Mouse (Mus musculus) lung, postnatal 0 days (tissue): ENCODE measurements at regions not wholly inside any gene's neighbourhood (a gene's known extent, or its start where the extent isn't known, plus 50 kb on each side); places are given as distances from the start of the nearest gene placed in this dataset.

Experiments used
- CTCF ChIP-seq: IDR thresholded peaks from 2 replicates; pipeline ENCODE4 v1.5.1; 2016; ENCODE audit warnings: antibody characterized with exemption, mild to moderate bottlenecking
- EP300 ChIP-seq: IDR thresholded peaks from 2 replicates; pipeline ENCODE4 v1.6.1; 2016; ENCODE audit warnings: antibody characterized with exemption, mild to moderate bottlenecking, control low read depth

DNA sequence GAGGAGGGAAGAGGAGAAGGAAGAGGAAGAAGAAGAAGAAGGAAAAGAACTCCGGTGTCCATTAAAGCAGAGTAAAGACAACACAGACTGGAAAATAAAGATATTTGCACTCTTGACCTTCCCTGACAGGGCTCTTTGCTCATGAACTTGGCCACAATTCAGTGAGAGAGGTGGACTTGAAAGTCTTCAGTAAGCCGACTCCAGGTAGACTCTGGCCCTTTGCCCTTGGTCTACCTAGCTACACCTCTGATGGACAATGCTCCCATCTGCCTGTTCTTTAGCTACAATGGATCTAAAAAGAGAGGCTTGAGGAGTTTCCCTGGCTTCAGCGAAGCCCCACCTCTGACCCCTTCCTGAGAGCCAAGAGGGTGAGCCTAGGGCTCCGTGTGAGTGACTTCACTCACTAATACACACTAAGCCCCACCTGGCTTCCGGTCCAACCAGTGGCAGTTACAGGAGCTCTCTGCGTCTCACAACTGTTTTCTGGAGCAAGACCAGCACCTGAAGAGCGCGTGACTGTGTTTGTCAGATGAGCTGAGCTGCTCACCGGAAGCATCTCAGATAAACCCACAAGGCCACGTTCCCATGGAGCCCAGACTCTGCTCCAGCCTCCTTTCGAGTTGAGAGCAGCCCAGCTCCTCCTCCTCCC, 132.4 kb downstream of the Inhbb start:
- TF ChIP-seq EP300: no peak
- TF ChIP-seq CTCF: no peak
